8 mouse cellular contexts compared by ENCODE assay signal in the genomic region with DNA sequence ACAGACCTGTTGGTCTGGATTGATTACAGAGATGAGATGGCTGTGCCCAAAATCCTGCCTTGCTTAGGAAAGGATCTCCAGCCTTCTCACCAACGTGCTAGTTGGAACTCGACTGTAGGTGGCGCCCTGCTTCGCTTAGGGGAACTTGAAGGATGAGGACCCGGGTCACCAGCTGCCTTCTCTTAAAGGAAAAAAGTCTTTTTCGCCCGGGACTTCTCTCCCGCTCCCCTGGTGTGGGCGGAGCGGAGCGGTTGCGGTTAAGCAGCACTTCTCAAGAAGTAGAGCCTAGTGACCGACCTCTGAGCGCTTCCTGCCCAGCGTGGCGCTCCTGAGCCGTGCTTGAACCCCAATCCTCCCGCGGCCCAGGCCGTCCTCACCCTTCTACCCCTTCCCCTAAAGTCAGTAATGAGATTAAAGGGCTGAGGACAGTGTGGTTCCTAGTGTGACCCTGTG. TPM values are rescaled to one million over a fixed set of nuclear protein-coding genes. Genes with fewer than 3 reads are reported as not detected.
A peak's percentile ranks its signal among the peaks of the same experiment; 100 is the strongest.
DNase-seq lines count a peak whose midpoint lies in the region; ATAC-seq lines count a peak whose summit lies in the region.

No protein-coding gene starts in this region.

- WGBS in lung, embryonic 16.5 days, result 2% methylated on average over 20 of the region's 20 CpGs

- peak; percentile 96 for DNase-seq in NIH3T3 (ENCODE audit: low read depth)
- peak; percentile 88 for DNase-seq in cerebellum, adult 9-11 months
- DNase-seq in layer of hippocampus, adult 9-11 months, result peak; percentile 91
- peak; percentile 87 for DNase-seq in ovary, adult 18-20 months (ENCODE audit: low spot score)
- DNase-seq in thymus, postnatal 0 days (ENCODE audit: low spot score), result peak; percentile 88

- peak overlapping the region; percentile 96 for H3K27ac ChIP-seq in lung, embryonic 16.5 days (ENCODE audit: low read length)

- no peaks in the 10 kb centered on the region for H3K36me3 ChIP-seq in lung, embryonic 16.5 days (ENCODE audit: control insufficient read depth, insufficient read depth, low read length)

- no peaks in the 10 kb centered on the region for H3K27me3 ChIP-seq in lung, embryonic 16.5 days (ENCODE audit: control insufficient read depth, insufficient read depth, low read depth, low read length)

- ATAC-seq in frontal cortex, adult (ENCODE audit: low TSS enrichment), result peak; percentile 94
- ATAC-seq in hematopoietic stem cell, adult 5-6 weeks (replicated peaks in 1 of 2; ENCODE audit: insufficient read depth in 1 of 2, low FRiP score in 2 of 2, low TSS enrichment in 1 of 2, low read depth in 1 of 2, poor library complexity in 2 of 2, severe bottlenecking in 2 of 2), result peak; percentile 89 to 91
- peak; percentile 90 for ATAC-seq in lung, embryonic 16.5 days (ENCODE audit: low read depth)

- peak overlapping the region; percentile 82 for H3K4me2 ChIP-seq in lung, embryonic 16.5 days (ENCODE audit: low read depth, low read length)

- peak overlapping the region; percentile 81 for H3K9ac ChIP-seq in lung, embryonic 16.5 days (ENCODE audit: low read length)

- H3K4me1 ChIP-seq in lung, embryonic 16.5 days (replicated peaks; ENCODE audit: control insufficient read depth, insufficient read depth, low read length), result peaks cover 12% of the 10 kb centered on the region

- H3K9me3 ChIP-seq in lung, embryonic 16.5 days (ENCODE audit: control insufficient read depth, low read length), result no peaks in the 10 kb centered on the region

- peak overlapping the region; percentile 52 for H3K4me3 ChIP-seq in lung, embryonic 16.5 days (ENCODE audit: low read length)

RNA-seq across cellular contexts. Expression of a gene that starts 21.5 kb away (rescaled TPM):
- total RNA-seq in hematopoietic stem cell, adult 5-6 weeks (2017), result 16.8 and 16.9 TPM in 2 replicates
- polyA plus RNA-seq in lung, embryonic 16.5 days (2015; fragmentation: Nextera tagmentation; extraction: Ambion mirVana), result 48.3 and 52.9 TPM in 2 replicates
- polyA plus RNA-seq in thymus, postnatal 0 days (2015; fragmentation: Nextera tagmentation; extraction: Ambion mirVana), result 16.5 and 18.7 TPM in 2 replicates

RNA-seq across cellular contexts. Expression of a gene that starts 26.8 kb away (rescaled TPM):
- total RNA-seq in hematopoietic stem cell, adult 5-6 weeks (2017), result not detected in 2 replicates
- 0.79 and 0.85 TPM in 2 replicates for polyA plus RNA-seq in lung, embryonic 16.5 days (2015; fragmentation: Nextera tagmentation; extraction: Ambion mirVana)
- polyA plus RNA-seq in thymus, postnatal 0 days (2015; fragmentation: Nextera tagmentation; extraction: Ambion mirVana), result 0.54 and 0.79 TPM in 2 replicates

Comparison
In these comparisons a context has a peak if more than half of its experiments do, and no peak if none do; other contexts are left out.
1. Peak in every context shown above with its lines: DNase-seq, ATAC-seq, H3K4me3 ChIP-seq and H3K27ac ChIP-seq.